Mouse (Mus musculus): ENCODE measurements around the gene Nln. TPM values are rescaled to one million over a fixed set of nuclear protein-coding genes. Genes with fewer than 3 reads are reported as not detected.

Nln gene
- polyA plus RNA-seq, 1 experiment from 2014 or later, result 26.0 TPM

DNA sequence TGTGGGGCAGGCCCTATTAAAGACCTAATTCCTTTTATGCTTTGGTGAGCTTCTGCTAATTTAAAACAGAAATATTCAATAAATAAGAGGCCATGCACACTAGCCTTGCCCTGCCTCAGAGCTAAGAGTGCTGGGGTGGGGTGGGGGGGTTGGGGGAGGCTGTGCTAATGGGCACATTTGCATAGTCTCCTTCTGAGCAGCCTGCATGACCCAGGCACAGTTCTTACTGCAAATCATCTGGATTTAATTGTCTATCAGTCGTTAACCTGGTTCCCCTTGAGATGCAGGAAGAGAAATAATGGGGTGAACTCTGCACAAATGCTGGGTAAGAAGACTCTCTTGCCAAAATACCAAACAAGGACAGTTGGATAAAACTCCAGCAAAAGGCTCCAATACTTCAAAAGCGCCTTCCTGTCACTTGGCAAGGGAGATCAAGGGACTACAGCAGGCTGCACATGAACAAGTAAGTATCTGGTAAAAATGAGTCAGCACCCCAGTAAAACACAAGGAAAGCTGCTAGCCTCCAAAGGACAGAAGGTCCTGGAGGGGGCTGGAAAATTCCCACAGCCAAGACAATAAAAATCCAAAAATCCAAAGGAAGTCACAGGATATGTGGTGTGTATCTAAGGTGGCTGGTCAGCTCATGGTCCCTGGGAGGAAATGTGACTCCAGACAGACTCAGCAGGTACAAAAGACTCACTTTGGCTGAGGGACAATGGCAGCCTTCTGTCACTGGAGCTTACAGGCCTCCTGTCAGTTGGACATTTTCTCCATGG, 47.3 kb downstream of the Nln start:
- H3K27me3 ChIP-seq (replicated peaks), result no peaks in the 10 kb centered on the region
- H3K27ac ChIP-seq, result no peak overlapping the region
- no peak overlapping the region for H3K4me2 ChIP-seq (replicated peaks)
- no peaks in the 10 kb centered on the region for H3K4me1 ChIP-seq
- H3K9ac ChIP-seq, result no peak overlapping the region
- H3K36me3 ChIP-seq, result no peaks in the 10 kb centered on the region
- ATAC-seq (ENCODE audit: low FRiP score, low read depth), result peak; percentile 77; the same call in 1 of the 2 replicates
- 58% methylated on average over 2 of the region's 2 CpGs for WGBS
- H3K4me3 ChIP-seq, result no peak overlapping the region
- no peaks in the 10 kb centered on the region for H3K9me3 ChIP-seq

DNA sequence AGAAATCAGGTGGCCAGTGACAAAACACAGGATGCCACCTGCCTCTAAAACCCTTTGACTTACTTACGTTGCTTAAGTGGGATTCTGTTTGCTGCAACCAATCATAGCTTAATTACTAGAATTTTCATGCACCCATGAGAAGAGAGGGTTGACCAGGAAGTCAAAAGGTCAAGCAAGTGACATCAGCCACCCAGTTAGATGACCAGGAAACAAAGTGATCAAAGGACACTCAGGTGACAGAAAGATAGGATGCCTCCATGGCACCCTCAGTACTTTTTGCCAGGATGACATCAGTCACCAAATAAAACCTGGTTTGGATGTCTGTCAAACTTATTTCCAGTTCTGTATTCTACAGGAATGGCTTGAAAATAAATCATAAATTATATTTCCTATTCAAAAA, 49.2 kb downstream of the Nln start:
- ATAC-seq (ENCODE audit: low FRiP score, low read depth), result no peak
- Histone ChIP-seq H3K4me3 (no peak overlapping the region), H3K4me1 (no peaks in the 10 kb centered on the region), H3K27me3 (replicated peaks) (no peaks in the 10 kb centered on the region), H3K36me3 (no peaks in the 10 kb centered on the region), H3K4me2 (replicated peaks) (no peak overlapping the region), H3K9ac (no peak overlapping the region), H3K27ac (no peak overlapping the region), H3K9me3 (no peaks in the 10 kb centered on the region)
- WGBS, result 96% methylated on average over 1 of the region's 1 CpGs

DNA sequence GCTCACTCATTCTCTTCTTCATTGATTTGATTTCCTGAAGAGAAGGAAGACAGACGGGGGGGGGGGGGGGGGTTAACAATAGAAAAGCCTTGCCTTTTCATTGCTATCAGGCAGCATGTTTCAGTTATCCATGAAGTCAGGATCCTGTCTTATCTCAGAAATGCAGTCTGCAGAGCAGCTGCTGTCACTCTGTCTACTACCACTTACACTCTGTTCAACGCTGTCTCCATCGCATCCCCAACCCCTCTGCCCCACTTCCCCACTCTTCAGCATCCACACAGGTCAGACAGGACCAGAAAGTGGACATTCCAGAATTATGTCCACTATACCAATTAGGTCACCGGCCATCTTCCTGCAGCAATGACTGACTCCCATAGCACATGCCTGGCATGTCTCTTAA, 49.9 kb downstream of the Nln start:
- Histone ChIP-seq H3K27me3 (replicated peaks) (no peaks in the 10 kb centered on the region), H3K4me2 (replicated peaks) (no peak overlapping the region), H3K9ac (no peak overlapping the region), H3K9me3 (no peaks in the 10 kb centered on the region), H3K4me3 (no peak overlapping the region), H3K4me1 (no peaks in the 10 kb centered on the region), H3K36me3 (no peaks in the 10 kb centered on the region), H3K27ac (no peak overlapping the region)
- no peak for ATAC-seq (ENCODE audit: low FRiP score, low read depth)
- WGBS, result 90% methylated on average over 4 of the region's 4 CpGs

DNA sequence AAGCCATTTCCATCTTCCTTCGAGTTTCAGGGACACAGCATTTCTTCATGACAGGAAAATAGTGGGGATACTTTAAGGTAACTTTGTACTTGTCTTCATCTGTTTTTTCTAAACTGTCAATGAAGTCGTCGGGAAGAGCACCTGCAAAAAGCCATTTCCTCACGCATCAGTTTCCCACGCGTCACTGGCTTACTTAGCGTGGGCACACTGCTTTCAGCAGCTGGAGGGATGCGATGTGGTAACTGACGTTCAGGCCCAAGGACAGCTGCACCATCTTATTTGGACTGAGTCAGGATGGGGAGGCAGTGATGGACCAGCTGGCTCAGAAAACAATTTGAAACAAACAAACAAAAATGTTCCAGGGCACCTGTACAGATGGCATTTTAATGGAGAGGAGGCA, 50.7 kb downstream of the Nln start:
- no peaks in the 10 kb centered on the region for H3K9me3 ChIP-seq
- ATAC-seq (ENCODE audit: low FRiP score, low read depth), result no peak
- H3K9ac ChIP-seq, result no peak overlapping the region
- no peaks in the 10 kb centered on the region for H3K4me1 ChIP-seq
- H3K36me3 ChIP-seq, result no peaks in the 10 kb centered on the region
- 91% methylated on average over 9 of the region's 9 CpGs for WGBS
- no peaks in the 10 kb centered on the region for H3K27me3 ChIP-seq (replicated peaks)
- no peak overlapping the region for H3K27ac ChIP-seq
- no peak overlapping the region for H3K4me2 ChIP-seq (replicated peaks)
- no peak overlapping the region for H3K4me3 ChIP-seq

DNA sequence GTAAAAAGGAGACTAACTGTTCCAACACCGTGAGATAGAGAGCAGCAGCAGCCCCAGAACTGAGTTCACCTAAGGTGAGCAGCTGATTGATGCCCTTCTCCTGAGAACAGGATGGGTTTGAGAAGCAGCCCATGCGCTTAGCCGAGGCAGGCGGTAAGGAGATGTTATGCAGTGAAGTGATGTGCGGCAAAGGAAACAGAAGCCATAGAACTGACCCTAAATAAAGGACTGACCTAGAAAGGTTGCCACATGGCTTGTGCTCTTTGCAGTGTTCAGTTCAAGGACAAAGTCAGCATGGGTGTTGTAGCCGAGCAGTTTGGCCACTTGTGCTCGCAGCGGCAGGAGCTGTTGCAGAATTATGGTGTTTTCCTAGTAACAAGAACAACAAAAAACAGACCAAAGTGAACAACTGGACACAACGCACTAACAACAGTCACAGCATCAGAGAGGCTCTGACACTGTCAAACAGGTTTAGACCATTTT, 57.1 kb downstream of the Nln start:
- ATAC-seq (ENCODE audit: low FRiP score, low read depth), result no peak
- Histone ChIP-seq H3K4me2 (replicated peaks) (no peak overlapping the region), H3K9ac (no peak overlapping the region), H3K4me1 (no peaks in the 10 kb centered on the region), H3K9me3 (no peaks in the 10 kb centered on the region), H3K27ac (no peak overlapping the region), H3K27me3 (replicated peaks) (no peaks in the 10 kb centered on the region), H3K36me3 (peaks cover 5% of the 10 kb centered on the region; the same call in 1 of the 2 replicates), H3K4me3 (no peak overlapping the region)
- 83% methylated on average over 9 of the region's 9 CpGs for WGBS

DNA sequence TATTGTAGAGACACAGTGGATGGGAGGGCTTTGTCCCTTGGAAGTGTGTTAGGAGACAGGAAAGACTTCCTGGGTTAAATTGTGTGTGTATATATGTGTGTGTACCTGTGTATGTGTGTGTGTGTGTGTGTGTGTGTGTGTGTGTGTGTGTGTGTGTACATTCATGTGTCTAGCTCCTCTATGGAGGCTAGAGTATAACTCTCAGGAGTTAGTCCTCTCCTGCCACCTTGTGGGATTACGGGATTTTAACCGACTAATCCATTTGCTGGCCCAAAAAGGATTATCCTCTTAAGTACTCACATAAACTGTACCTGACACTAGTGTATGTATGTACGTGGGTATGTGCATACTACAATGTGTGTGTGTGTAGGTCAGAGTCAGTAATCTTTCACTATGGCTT, 60.6 kb downstream of the Nln start:
- no peaks in the 10 kb centered on the region for H3K9me3 ChIP-seq
- H3K4me1 ChIP-seq, result no peaks in the 10 kb centered on the region
- no peaks in the 10 kb centered on the region for H3K27me3 ChIP-seq (replicated peaks)
- H3K4me2 ChIP-seq (replicated peaks), result no peak overlapping the region
- no peak overlapping the region for H3K4me3 ChIP-seq
- H3K9ac ChIP-seq, result no peak overlapping the region
- no peak overlapping the region for H3K27ac ChIP-seq
- 87% methylated on average over 3 of the region's 3 CpGs for WGBS
- no peak for ATAC-seq (ENCODE audit: low FRiP score, low read depth)
- peaks cover 8% of the 10 kb centered on the region; the same call in 1 of the 2 replicates for H3K36me3 ChIP-seq

DNA sequence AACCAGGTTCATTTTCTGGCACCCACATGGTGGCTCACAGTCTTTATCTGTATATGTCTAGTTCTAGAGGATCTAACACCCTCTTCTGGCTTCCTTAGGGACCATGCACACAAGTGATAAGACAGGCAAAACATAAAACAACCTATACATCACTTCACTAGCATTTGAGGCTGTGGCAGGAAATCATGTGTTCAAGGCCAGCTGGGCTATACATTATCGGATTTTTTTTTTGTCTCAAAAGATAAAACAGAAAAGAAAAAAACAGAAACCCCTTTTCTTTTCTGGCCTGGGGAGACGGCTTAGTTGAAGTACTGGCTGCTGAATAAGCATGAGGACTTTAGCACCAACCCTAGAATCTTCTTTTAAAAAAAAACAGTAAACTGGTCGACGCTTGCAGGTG, 64.3 kb downstream of the Nln start:
- H3K36me3 ChIP-seq, result 0 out of 2 replicates have a peak, but pooled peaks cover 2% of the 10 kb centered on the region
- no peaks in the 10 kb centered on the region for H3K9me3 ChIP-seq
- no peak overlapping the region for H3K4me3 ChIP-seq
- H3K4me1 ChIP-seq, result no peaks in the 10 kb centered on the region
- no peak overlapping the region for H3K9ac ChIP-seq
- no peak overlapping the region for H3K4me2 ChIP-seq (replicated peaks)
- ATAC-seq (ENCODE audit: low FRiP score, low read depth), result no peak
- WGBS, result 82% methylated on average over 4 of the region's 4 CpGs
- no peak overlapping the region for H3K27ac ChIP-seq
- no peaks in the 10 kb centered on the region for H3K27me3 ChIP-seq (replicated peaks)

DNA sequence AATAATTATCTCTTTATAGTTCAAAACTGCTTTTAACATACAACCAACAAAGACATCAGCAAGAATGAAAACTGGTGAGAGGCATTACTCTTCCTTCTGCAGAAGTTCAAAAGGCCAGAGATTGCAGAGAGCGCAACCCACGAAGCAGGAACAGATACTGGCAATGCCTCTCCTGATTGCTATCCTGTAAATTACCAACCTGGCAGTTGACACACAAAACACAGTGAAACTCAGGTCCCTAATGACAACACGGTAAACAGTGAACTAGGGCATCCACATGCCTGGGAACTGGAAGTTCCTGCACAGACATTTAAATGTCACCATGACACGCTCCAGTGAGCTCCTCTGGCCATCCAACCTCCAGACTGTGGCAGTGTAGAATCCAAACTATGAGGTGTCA, 65.1 kb downstream of the Nln start:
- H3K9me3 ChIP-seq, result no peaks in the 10 kb centered on the region
- no peaks in the 10 kb centered on the region for H3K27me3 ChIP-seq (replicated peaks)
- no peak overlapping the region for H3K4me2 ChIP-seq (replicated peaks)
- H3K36me3 ChIP-seq, result 0 out of 2 replicates have a peak, but pooled peaks cover 2% of the 10 kb centered on the region
- no peak overlapping the region for H3K9ac ChIP-seq
- no peaks in the 10 kb centered on the region for H3K4me1 ChIP-seq
- no peak overlapping the region for H3K27ac ChIP-seq
- H3K4me3 ChIP-seq, result no peak overlapping the region
- WGBS, result 90% methylated on average over 4 of the region's 4 CpGs
- ATAC-seq (ENCODE audit: low FRiP score, low read depth), result no peak

DNA sequence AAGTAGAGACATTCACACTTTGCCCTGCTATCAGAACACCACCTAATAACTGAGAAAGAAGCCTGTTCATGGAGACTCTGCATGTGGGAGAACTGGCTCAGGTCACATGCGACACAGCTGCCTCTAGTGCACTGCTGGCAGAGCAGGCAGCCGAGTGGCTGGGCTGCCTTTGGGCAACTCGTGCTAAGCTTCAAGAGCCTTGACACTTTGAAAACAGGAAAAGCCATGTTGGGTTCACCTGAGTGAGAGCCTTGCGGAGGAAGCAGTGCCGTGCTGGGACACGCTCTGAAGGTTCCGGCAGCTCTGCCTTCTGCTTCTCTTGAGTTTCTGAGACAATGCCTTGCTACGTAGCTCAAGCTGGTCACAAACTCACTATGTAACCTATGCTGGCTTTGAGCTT, 66.7 kb downstream of the Nln start:
- Histone ChIP-seq H3K4me1 (no peaks in the 10 kb centered on the region; the same call in 1 of the 2 replicates), H3K9me3 (no peaks in the 10 kb centered on the region), H3K4me2 (replicated peaks) (no peak overlapping the region), H3K27ac (no peak overlapping the region), H3K4me3 (no peak overlapping the region), H3K27me3 (replicated peaks) (no peaks in the 10 kb centered on the region), H3K9ac (no peak overlapping the region), H3K36me3 (0 out of 2 replicates have a peak, but pooled peaks cover 2% of the 10 kb centered on the region)
- 90% methylated on average over 8 of the region's 8 CpGs for WGBS
- ATAC-seq (ENCODE audit: low FRiP score, low read depth), result no peak

DNA sequence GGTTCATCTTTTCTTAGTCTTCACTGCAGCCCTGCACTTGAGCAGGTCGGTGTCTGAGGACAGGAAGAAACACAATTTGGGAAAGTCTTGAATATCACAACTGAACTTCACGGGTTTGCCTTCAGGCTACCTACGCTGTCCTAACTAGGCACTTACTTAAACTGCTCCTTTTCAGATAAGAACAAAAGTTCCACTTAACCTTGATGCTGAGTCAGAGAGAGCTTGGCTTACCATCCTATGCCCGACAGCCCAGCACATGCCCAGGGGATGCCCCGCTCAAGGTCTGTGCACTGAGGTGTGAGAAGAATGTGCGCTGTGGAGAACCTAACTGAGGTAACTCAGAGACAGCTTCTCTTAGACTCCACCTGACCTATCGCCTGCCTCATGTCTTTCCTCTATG, 67.9 kb downstream of the Nln start:
- Histone ChIP-seq H3K9ac (no peak overlapping the region), H3K27me3 (replicated peaks) (no peaks in the 10 kb centered on the region), H3K36me3 (0 out of 2 replicates have a peak, but pooled peaks cover 2% of the 10 kb centered on the region), H3K4me1 (no peaks in the 10 kb centered on the region; the same call in 1 of the 2 replicates), H3K4me3 (no peak overlapping the region), H3K27ac (no peak overlapping the region), H3K9me3 (no peaks in the 10 kb centered on the region), H3K4me2 (replicated peaks) (no peak overlapping the region)
- no peak for ATAC-seq (ENCODE audit: low FRiP score, low read depth)
- WGBS, result 94% methylated on average over 7 of the region's 7 CpGs

DNA sequence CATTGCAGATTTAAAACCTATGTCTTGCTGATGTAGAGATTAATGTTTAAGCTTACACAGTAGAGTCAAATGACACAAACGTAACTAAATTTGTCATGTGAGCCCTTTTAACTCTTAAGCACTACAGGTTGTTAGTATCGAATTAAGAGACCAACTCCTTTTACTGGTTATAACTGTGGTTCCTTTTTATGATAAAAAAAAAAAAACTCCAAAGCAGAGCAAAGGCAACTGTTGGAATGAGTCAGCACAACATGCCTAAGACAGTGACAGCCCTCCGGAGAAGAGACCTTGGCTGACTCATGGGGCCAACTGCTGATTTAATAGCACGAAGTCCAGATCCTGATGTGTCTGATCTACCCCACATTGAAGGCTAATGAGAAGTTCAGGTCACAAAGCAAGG, 68.5 kb downstream of the Nln start:
- Histone ChIP-seq H3K9ac (no peak overlapping the region), H3K4me2 (replicated peaks) (no peak overlapping the region), H3K36me3 (0 out of 2 replicates have a peak, but pooled peaks cover 2% of the 10 kb centered on the region), H3K4me1 (no peaks in the 10 kb centered on the region; the same call in 1 of the 2 replicates), H3K27me3 (replicated peaks) (no peaks in the 10 kb centered on the region), H3K27ac (no peak overlapping the region), H3K4me3 (no peak overlapping the region), H3K9me3 (no peaks in the 10 kb centered on the region)
- ATAC-seq (ENCODE audit: low FRiP score, low read depth), result no peak
- 85% methylated on average over 4 of the region's 4 CpGs for WGBS

DNA sequence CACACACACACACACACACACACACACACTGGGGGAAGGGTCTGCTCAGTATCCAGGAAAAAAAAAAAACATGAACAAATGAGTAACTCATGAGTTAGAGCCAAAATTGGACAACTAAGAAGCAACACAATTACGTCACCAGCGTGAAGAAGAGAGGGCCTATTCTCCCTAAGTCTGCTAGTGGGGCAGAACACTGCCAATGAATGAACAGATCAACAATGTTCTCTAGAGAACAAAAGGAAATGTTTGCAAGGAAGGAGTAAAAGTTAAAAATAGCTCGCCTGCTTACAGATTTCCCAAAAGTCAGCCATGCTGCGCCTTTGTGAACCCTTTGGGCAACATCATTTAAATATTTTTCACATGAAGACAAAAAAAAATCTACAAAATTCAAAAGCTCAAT, 69.6 kb downstream of the Nln start:
- WGBS, result 82% methylated on average over 4 of the region's 4 CpGs
- Histone ChIP-seq H3K9ac (no peak overlapping the region), H3K4me2 (replicated peaks) (no peak overlapping the region), H3K36me3 (no peaks in the 10 kb centered on the region), H3K9me3 (no peaks in the 10 kb centered on the region), H3K27me3 (replicated peaks) (no peaks in the 10 kb centered on the region), H3K4me3 (no peak overlapping the region), H3K4me1 (no peaks in the 10 kb centered on the region; the same call in 1 of the 2 replicates), H3K27ac (no peak overlapping the region)
- no peak for ATAC-seq (ENCODE audit: low FRiP score, low read depth)

DNA sequence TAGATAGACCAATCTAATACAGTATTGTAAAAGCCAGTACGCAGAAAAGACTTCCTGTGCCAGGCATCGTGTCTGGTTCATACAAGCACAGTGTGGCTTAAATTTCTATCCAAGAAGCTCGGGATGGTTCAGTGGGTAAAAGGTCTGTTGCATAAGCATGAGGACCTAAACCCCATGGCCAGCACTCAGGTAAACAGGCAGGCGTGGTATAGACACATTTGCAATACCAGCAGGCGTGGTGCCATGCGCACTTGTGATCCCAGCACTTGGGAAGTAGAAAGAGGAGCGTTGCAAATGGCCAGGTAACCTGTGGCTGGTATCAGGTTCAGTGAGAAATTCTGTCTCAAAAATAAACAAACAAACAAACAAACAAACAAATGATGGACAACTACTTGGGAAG, 70.5 kb downstream of the Nln start:
- Histone ChIP-seq H3K9ac (no peak overlapping the region), H3K27ac (no peak overlapping the region), H3K4me1 (no peaks in the 10 kb centered on the region; the same call in 1 of the 2 replicates), H3K36me3 (no peaks in the 10 kb centered on the region), H3K4me2 (replicated peaks) (no peak overlapping the region), H3K9me3 (no peaks in the 10 kb centered on the region), H3K27me3 (replicated peaks) (no peaks in the 10 kb centered on the region), H3K4me3 (no peak overlapping the region)
- no peak for ATAC-seq (ENCODE audit: low FRiP score, low read depth)
- 95% methylated on average over 7 of the region's 7 CpGs for WGBS
